Mouse (Mus musculus): ENCODE results near the gene Hoxd10. TPM values are rescaled to one million over a fixed set of nuclear protein-coding genes. Genes with fewer than 3 reads are reported as not detected.
A peak's percentile ranks its signal among the peaks of the same experiment; 100 is the strongest.

Hoxd10 gene
- total and polyA plus RNA-seq, 3 experiments: not detected

DNA sequence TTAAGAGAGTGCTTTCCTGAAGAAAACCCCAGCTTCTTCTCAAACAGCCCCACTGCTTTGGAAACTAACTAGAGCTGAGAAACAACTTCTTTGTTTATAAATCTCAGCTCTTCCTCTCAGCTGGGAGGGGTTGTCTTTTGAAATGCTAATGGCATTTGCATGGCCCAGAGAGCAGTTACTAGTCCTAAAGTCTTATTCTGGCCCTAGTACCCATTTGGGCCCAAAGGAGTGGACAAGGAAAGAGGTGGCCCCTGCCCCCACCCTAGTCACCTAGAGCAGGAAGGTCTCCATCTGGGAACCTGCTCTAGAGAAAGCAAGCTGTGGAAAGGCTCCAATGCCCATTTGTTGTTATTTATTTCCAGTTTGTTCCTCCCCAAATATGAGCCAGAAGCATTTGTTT lies 39.3 kb downstream of the Hoxd10 start (continued):
- TF ChIP-seq SMC3 (IDR thresholded peaks at IDR 0.05; ENCODE audit: low read depth, low read length) (no peak), EP300 (IDR thresholded peaks at IDR 0.05; ENCODE audit: low read length) (no peak), ZNF384 (IDR thresholded peaks at IDR 0.05; ENCODE audit: low read depth, low read length) (no peak), ELF1 (IDR thresholded peaks at IDR 0.05; ENCODE audit: low read depth, low read length) (no peak)

DNA sequence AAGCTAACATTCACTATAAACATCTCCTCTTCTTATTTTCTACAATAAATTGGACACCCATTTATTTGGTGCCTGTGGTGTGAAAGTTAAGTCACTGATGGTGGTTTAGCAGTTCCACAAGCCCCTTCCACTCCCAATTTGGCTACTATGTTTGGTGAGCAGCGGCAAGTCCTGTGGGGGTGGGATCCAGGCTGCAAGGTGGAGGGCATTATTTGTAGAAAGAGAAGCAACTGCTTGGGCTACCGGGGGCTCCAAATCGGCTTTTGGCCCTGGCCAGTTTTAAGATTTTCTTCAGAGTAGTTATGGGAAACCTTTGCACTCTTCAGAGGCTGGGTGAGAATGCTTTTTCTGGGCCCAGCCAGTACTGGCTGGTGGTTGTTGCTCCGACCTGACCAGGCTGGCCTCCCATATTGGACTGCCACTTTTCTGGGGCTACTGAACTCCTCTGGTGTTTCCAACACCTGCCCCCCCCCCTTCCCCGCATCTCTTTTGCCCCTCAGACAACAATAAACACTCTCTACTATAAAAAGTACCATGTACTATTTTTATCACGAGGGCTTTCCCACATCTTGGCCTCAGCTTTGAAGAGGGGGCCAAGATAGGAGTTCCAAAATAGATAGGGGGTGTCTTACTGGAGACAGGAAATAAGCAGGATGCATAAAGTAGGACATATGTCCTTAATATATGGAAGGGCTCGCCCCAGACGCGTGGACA lies 40.2 kb downstream of the Hoxd10 start:
- H3K4me2 ChIP-seq (ENCODE audit: insufficient read depth, low read depth, poor library complexity, severe bottlenecking): peak overlapping the region; percentile 98
- H3K9me3 ChIP-seq (replicated peaks; ENCODE audit: low read length): peaks cover 21% of the 10 kb centered on the region
- in situ Hi-C loops (cut with MboI; ENCODE audit: low pct_ligation_motif_present, low pct_unique_long_range_greater_than_20kb, low sequenced_read_pairs): no loop called here
- H3K27me3 ChIP-seq (replicated peaks): no peaks in the 10 kb centered on the region
- H3K4me3 ChIP-seq (replicated peaks in 1 of 3; ENCODE audit: low read depth in 2 of 3, low read length in 2 of 3, poor library complexity in 1 of 3): peak overlapping the region in 2 of 3 experiments; percentile 50 to 59
- H3K9ac ChIP-seq (ENCODE audit: insufficient read depth, low read depth): peak overlapping the region; percentile 96
- peaks cover 30% of the 10 kb centered on the region for H3K79me2 ChIP-seq (replicated peaks; ENCODE audit: control insufficient read depth, extremely low read depth, insufficient read depth, poor library complexity, severe bottlenecking)
- peaks cover 4 to 46% of the 10 kb centered on the region in 2 experiments; a peak in 2 of 4 replicates for H3K4me1 ChIP-seq (ENCODE audit: control insufficient read depth in 1 of 2, insufficient read depth in 2 of 2)
- DNase-seq (ENCODE audit: extremely low read depth): peak; percentile 12
- H3K27ac ChIP-seq (ENCODE audit: insufficient read depth, low read depth): peak overlapping the region; percentile 92
- dilution Hi-C loops (cut with MboI; ENCODE audit: extremely low pct_ligation_motif_present, extremely low pct_unique_long_range_greater_than_20kb, low sequenced_read_pairs): no loop called here
- TF ChIP-seq BHLHE40 (IDR thresholded peaks at IDR 0.05; ENCODE audit: low read depth, low read length): peak; percentile 20; the same call in 1 of the 2 replicates
- no peak for TF ChIP-seq MAX (IDR thresholded peaks at IDR 0.05; ENCODE audit: low read length)
- TF ChIP-seq MAZ (IDR thresholded peaks at IDR 0.05; ENCODE audit: low read depth, low read length): peak; percentile 59
- 0 out of 2 replicates have a peak, but pooled peaks have one; percentile 39 for TF ChIP-seq MXI1 (IDR thresholded peaks at IDR 0.05; ENCODE audit: low read depth, low read length)
- no peak for TF ChIP-seq TBP (conservative IDR thresholded peaks at IDR 0.05; ENCODE audit: low read depth, low read length)
- peak; percentile 56 for TF ChIP-seq SIN3A (IDR thresholded peaks at IDR 0.05; ENCODE audit: low read length)
- TF ChIP-seq EP300 (IDR thresholded peaks at IDR 0.05; ENCODE audit: low read length): peak; percentile 21; the same call in 1 of the 2 replicates
- peak; percentile 95 for TF ChIP-seq MEF2A (IDR thresholded peaks at IDR 0.05; ENCODE audit: borderline replicate concordance, low read depth, low read length)
- peak; percentile 72; the same call in 1 of the 2 replicates for TF ChIP-seq CHD1 (IDR thresholded peaks at IDR 0.05; ENCODE audit: low read depth, low read length)
- no peak for TF ChIP-seq MYC (IDR thresholded peaks at IDR 0.05; ENCODE audit: low read depth, low read length)
- TF ChIP-seq E2F4 (IDR thresholded peaks at IDR 0.05; ENCODE audit: insufficient replicate concordance, low read depth, low read length): no peak
- TF ChIP-seq ETS1 (conservative IDR thresholded peaks at IDR 0.05; ENCODE audit: low read depth, low read length): peak; percentile 37; the same call in 1 of the 2 replicates
- no peak for TF ChIP-seq TCF12 (IDR thresholded peaks at IDR 0.05; ENCODE audit: low read depth, low read length)
- TF ChIP-seq POLR2AphosphoS2 (IDR thresholded peaks at IDR 0.05; ENCODE audit: low read depth, low read length): no peak
- no peak for TF ChIP-seq ZKSCAN1 (IDR thresholded peaks at IDR 0.05; ENCODE audit: borderline replicate concordance, low read depth, low read length)
- TF ChIP-seq PAX5 (IDR thresholded peaks at IDR 0.05; ENCODE audit: low read length): no peak
- 0 out of 2 replicates have a peak, but pooled peaks have one; percentile 13 for TF ChIP-seq CHD2 (IDR thresholded peaks at IDR 0.05; ENCODE audit: low read length)
- TF ChIP-seq USF1 (IDR thresholded peaks at IDR 0.05; ENCODE audit: low read depth, low read length): no peak
- TF ChIP-seq ZC3H11A (IDR thresholded peaks at IDR 0.05; ENCODE audit: low read depth, low read length): no peak
- TF ChIP-seq ZMIZ1 (IDR thresholded peaks at IDR 0.05; ENCODE audit: low read depth, low read length): no peak
- TF ChIP-seq ZNF384 (IDR thresholded peaks at IDR 0.05; ENCODE audit: low read depth, low read length): no peak
- no peak for TF ChIP-seq RCOR1 (conservative IDR thresholded peaks at IDR 0.05; ENCODE audit: low read depth, low read length)
- no peak for TF ChIP-seq KAT2A (IDR thresholded peaks at IDR 0.05; ENCODE audit: insufficient replicate concordance, low read length)
- TF ChIP-seq POLR2A (IDR thresholded peaks at IDR 0.05; ENCODE audit: low read depth, low read length): no peak
- no peak for TF ChIP-seq CTCF (conservative IDR thresholded peaks at IDR 0.05 in 1 of 2, IDR thresholded peaks at IDR 0.05 in 1 of 2; ENCODE audit: low read depth in 2 of 2, low read length in 2 of 2)
- no peak for TF ChIP-seq NRF1 (IDR thresholded peaks at IDR 0.05; ENCODE audit: low read depth, low read length)
- 0 out of 2 replicates have a peak, but pooled peaks have one; percentile 53 for TF ChIP-seq IRF4 (IDR thresholded peaks at IDR 0.05; ENCODE audit: low read depth, low read length)
- no peak for TF ChIP-seq HCFC1 (IDR thresholded peaks at IDR 0.05; ENCODE audit: low read depth, low read length)
- no peak for TF ChIP-seq GABPA (IDR thresholded peaks at IDR 0.05; ENCODE audit: insufficient replicate concordance, low read depth, low read length)
- no peak for TF ChIP-seq JUND (conservative IDR thresholded peaks at IDR 0.05; ENCODE audit: low read depth, low read length)
- TF ChIP-seq USF2 (conservative IDR thresholded peaks at IDR 0.05; ENCODE audit: low read depth, low read length): no peak
- 0 out of 2 replicates have a peak, but pooled peaks have one; percentile 28 for TF ChIP-seq UBTF (IDR thresholded peaks at IDR 0.05; ENCODE audit: low read depth, low read length)
- TF ChIP-seq NELFE (IDR thresholded peaks at IDR 0.05; ENCODE audit: low read depth, low read length): no peak
- no peak for TF ChIP-seq SMC3 (IDR thresholded peaks at IDR 0.05; ENCODE audit: low read depth, low read length)
- H3K36me3 ChIP-seq (replicated peaks in 1 of 2; ENCODE audit: control insufficient read depth in 1 of 2, insufficient read depth in 1 of 2, low read length in 1 of 2): peaks cover 22 to 42% of the 10 kb centered on the region in 2 experiments
